Mouse (Mus musculus) MEL (cell line): ENCODE measurements around the gene Thap8. TPM values are rescaled to one million over a fixed set of nuclear protein-coding genes. Genes with fewer than 3 reads are reported as not detected.

Experiments
- DNase-seq: peaks from one replicate; pipeline ENCODE4 v3.0.0; 2011; ENCODE audit warnings: low read depth, low spot score
- H3K27ac ChIP-seq: 2 replicates; pipeline ENCODE4 v1.5.1; 2012; ENCODE audit warnings: low read depth, mild to moderate bottlenecking, control low read depth, low read length, moderate library complexity; ENCODE audit not compliant: control insufficient read depth
- H3K27me3 ChIP-seq, 2 experiments: fragments of 150-350 bp in 1 of 2; sonication (generic) in 1 of 2; 2 replicates each; pipeline ENCODE4 v1.6.1; 2012; ENCODE audit warnings: low read length in 2 of 2, mild to moderate bottlenecking in 2 of 2, improper control_type of control experiment in 1 of 2, moderate library complexity in 1 of 2; ENCODE audit not compliant: insufficient read depth in 2 of 2, control insufficient read depth in 1 of 2
- H3K36me3 ChIP-seq, 2 experiments: 2 replicates each; pipeline ENCODE4 v1.6.1; 2012 to 2014; ENCODE audit warnings: low read length in 2 of 2, improper control_type of control experiment in 1 of 2, inconsistent platforms in 1 of 2, mild to moderate bottlenecking in 1 of 2; ENCODE audit not compliant: insufficient read depth in 2 of 2, control insufficient read depth in 1 of 2
- H3K4me1 ChIP-seq, 2 experiments: fragments of 150-350 bp in 1 of 2; sonication (generic) in 1 of 2; 2 replicates each; pipeline ENCODE4 v1.6.1; 2012; ENCODE audit warnings: low read length in 2 of 2, improper control_type of control experiment in 1 of 2, mild to moderate bottlenecking in 1 of 2; ENCODE audit not compliant: insufficient read depth in 2 of 2, control insufficient read depth in 1 of 2
- H3K4me3 ChIP-seq, 2 experiments: fragments of 150-350 bp in 1 of 2; sonication (generic) in 1 of 2; 2 replicates each; pipeline ENCODE4 v1.5.1; 2012; ENCODE audit warnings: low read depth in 2 of 2, low read length in 2 of 2, mild to moderate bottlenecking in 2 of 2, moderate library complexity in 2 of 2, control low read depth in 1 of 2, improper control_type of control experiment in 1 of 2; ENCODE audit not compliant: control insufficient read depth in 1 of 2, insufficient read depth in 1 of 2
- H3K79me2 ChIP-seq: 2 replicates; pipeline ENCODE4 v1.6.1; 2012; ENCODE audit warnings: mild to moderate bottlenecking, low read length, moderate library complexity; ENCODE audit not compliant: control insufficient read depth, poor library complexity, insufficient read depth
- H3K9ac ChIP-seq: 2 replicates; pipeline ENCODE4 v1.6.1; 2012; ENCODE audit warnings: low read depth, mild to moderate bottlenecking, control low read depth, low read length, moderate library complexity; ENCODE audit not compliant: control insufficient read depth, poor library complexity, severe bottlenecking
- H3K9me3 ChIP-seq: fragments of 150-350 bp; sonication (generic); replicated peaks from 2 replicates; pipeline ENCODE4 v1.6.1; 2012; ENCODE audit warnings: mild to moderate bottlenecking, low read length, improper control_type of control experiment, moderate library complexity; ENCODE audit not compliant: insufficient read depth
- BHLHE40 ChIP-seq: IDR thresholded peaks from 2 replicates; pipeline ENCODE4 v1.6.1; 2012; ENCODE audit warnings: low read depth, mild to moderate bottlenecking, inconsistent platforms, low read length, improper control_type of control experiment, borderline replicate concordance
- CHD1 ChIP-seq: IDR thresholded peaks from 2 replicates; pipeline ENCODE4 v1.6.1; 2012; ENCODE audit warnings: low read depth, mild to moderate bottlenecking, inconsistent platforms, low read length, improper control_type of control experiment
- CTCF ChIP-seq, 3 experiments: IDR thresholded peaks in 2 of 3; conservative IDR thresholded peaks in 1 of 3; 2 replicates each; pipeline ENCODE4 v1.5.1; 2011 to 2012; ENCODE audit warnings: low read length in 3 of 3, low read depth in 2 of 3, mild to moderate bottlenecking in 2 of 3, improper control_type of control experiment in 1 of 3, inconsistent platforms in 1 of 3, mixed read lengths in 1 of 3, moderate library complexity in 1 of 3; ENCODE audit not compliant: control insufficient read depth in 1 of 3, insufficient read depth in 1 of 3, poor library complexity in 1 of 3, severe bottlenecking in 1 of 3
- ELF1 ChIP-seq: IDR thresholded peaks from 2 replicates; pipeline ENCODE4 v1.6.1; 2014; ENCODE audit warnings: low read depth, mild to moderate bottlenecking, inconsistent platforms, low read length, improper control_type of control experiment, moderate library complexity
- EP300 ChIP-seq, 2 experiments: IDR thresholded peaks; 2 replicates each; pipeline ENCODE4 v1.6.1; 2011; ENCODE audit warnings: improper control_type of control experiment in 2 of 2, low read length in 2 of 2, low read depth in 1 of 2, mild to moderate bottlenecking in 1 of 2
- ETS1 ChIP-seq: IDR thresholded peaks from 2 replicates; pipeline ENCODE4 v1.6.1; 2012; ENCODE audit warnings: low read depth, mild to moderate bottlenecking, inconsistent platforms, low read length, improper control_type of control experiment, moderate library complexity
- GABPA ChIP-seq: IDR thresholded peaks from 2 replicates; pipeline ENCODE4 v1.6.1; 2012; ENCODE audit warnings: low read depth, mild to moderate bottlenecking, inconsistent platforms, low read length, improper control_type of control experiment, moderate library complexity
- HCFC1 ChIP-seq: IDR thresholded peaks from 2 replicates; pipeline ENCODE4 v1.6.1; 2012; ENCODE audit warnings: low read depth, mild to moderate bottlenecking, inconsistent platforms, low read length, improper control_type of control experiment, moderate library complexity
- JUND ChIP-seq: IDR thresholded peaks from 2 replicates; pipeline ENCODE4 v1.6.1; 2011; ENCODE audit warnings: low read depth, mild to moderate bottlenecking, improper control_type of control experiment, low read length
- POLR2AphosphoS2 ChIP-seq: IDR thresholded peaks from 2 replicates; pipeline ENCODE4 v1.6.1; 2011; ENCODE audit warnings: low read length, improper control_type of control experiment
- RAD21 ChIP-seq: IDR thresholded peaks from 2 replicates; pipeline ENCODE4 v1.6.1; 2011; ENCODE audit warnings: mild to moderate bottlenecking, low read depth, low read length, improper control_type of control experiment
- SIN3A ChIP-seq: IDR thresholded peaks from 2 replicates; pipeline ENCODE4 v1.6.1; 2012; ENCODE audit warnings: low read length, improper control_type of control experiment, inconsistent platforms
- TAL1 ChIP-seq: IDR thresholded peaks from 2 replicates; pipeline ENCODE4 v1.6.1; 2012; ENCODE audit warnings: mild to moderate bottlenecking, inconsistent platforms, low read length, moderate library complexity, mixed read lengths
- USF1 ChIP-seq: IDR thresholded peaks from 2 replicates; pipeline ENCODE4 v1.6.1; 2014; ENCODE audit warnings: low read depth, mild to moderate bottlenecking, inconsistent platforms, low read length, improper control_type of control experiment, moderate library complexity
- ZC3H11A ChIP-seq: IDR thresholded peaks from 2 replicates; pipeline ENCODE4 v1.6.1; 2012; ENCODE audit warnings: low read depth, mild to moderate bottlenecking, inconsistent platforms, low read length, improper control_type of control experiment
- ZKSCAN1 ChIP-seq: IDR thresholded peaks from 2 replicates; pipeline ENCODE4 v1.6.1; 2012; ENCODE audit warnings: low read depth, mild to moderate bottlenecking, inconsistent platforms, low read length, improper control_type of control experiment, moderate library complexity
- ZMIZ1 ChIP-seq: IDR thresholded peaks from 2 replicates; pipeline ENCODE4 v1.6.1; 2012; ENCODE audit warnings: low read depth, mild to moderate bottlenecking, inconsistent platforms, low read length, improper control_type of control experiment, moderate library complexity
- ZNF384 ChIP-seq: IDR thresholded peaks from 2 replicates; pipeline ENCODE4 v1.6.1; 2012; ENCODE audit warnings: low read depth, mild to moderate bottlenecking, inconsistent platforms, low read length, improper control_type of control experiment
- polyA plus RNA-seq, 2 experiments: library from polyadenylated mRNA; stranded (reverse) in 1 of 2; unstranded in 1 of 2; fragments of >175 nt in 1 of 2; fragments of >200 nt in 1 of 2; gene quantifications; 2 replicates each; pipeline versions ENCODE4 v1.2.1 to v1.2.4; 2012; ENCODE audit warnings: low replicate concordance in 2 of 2, low read depth in 1 of 2; ENCODE audit not compliant: insufficient read length in 2 of 2, insufficient read depth in 1 of 2, missing spikeins in 1 of 2
- total RNA-seq: library from RNA; depleted of rRNA; stranded (reverse); fragments of 300-350 nt; gene quantifications from 2 replicates; pipeline ENCODE4 v1.2.3, GENCODE M21; 2012

Thap8 gene
- total and polyA plus RNA-seq, 3 experiments: 0.46 to 0.73 TPM; not detected in 1

DNA sequence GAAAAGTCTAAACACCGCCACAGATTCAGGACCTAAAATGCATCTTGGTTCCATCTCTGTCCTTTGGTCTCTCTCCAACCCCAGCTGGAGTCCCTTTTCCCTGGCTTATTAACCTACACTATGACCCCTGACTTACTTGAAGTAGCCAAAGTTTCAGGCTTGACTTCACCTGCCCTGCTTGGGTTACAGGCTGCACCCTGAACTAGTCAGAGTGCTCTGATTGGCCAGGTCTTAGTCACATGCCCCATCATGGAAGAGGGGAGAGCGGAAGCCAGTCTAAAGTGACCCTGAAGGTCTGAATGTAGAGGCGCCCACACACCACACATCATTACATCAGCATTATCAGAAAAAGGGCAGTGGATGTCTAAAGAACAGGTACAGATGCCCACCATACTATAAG lies 38.2 kb downstream of the Thap8 start:
- 0 out of 2 replicates have a peak, but pooled peaks have one; percentile 19 for TF ChIP-seq USF1
- TF ChIP-seq CHD1: no peak
- Histone ChIP-seq H3K27ac (no peak overlapping the region), H3K27me3 (no peaks in the 10 kb centered on the region), H3K36me3 (peaks cover 0 to 6% of the 10 kb centered on the region in 2 experiments; a peak in 2 of 4 replicates), H3K79me2 (peaks cover 7% of the 10 kb centered on the region; the same call in 1 of the 2 replicates), H3K4me3 (no peak overlapping the region), H3K9ac (no peak overlapping the region), H3K4me1 (peaks cover 0 to 7% of the 10 kb centered on the region in 2 experiments; a peak in 2 of 4 replicates), H3K9me3 (no peaks in the 10 kb centered on the region)
- no peak for DNase-seq

DNA sequence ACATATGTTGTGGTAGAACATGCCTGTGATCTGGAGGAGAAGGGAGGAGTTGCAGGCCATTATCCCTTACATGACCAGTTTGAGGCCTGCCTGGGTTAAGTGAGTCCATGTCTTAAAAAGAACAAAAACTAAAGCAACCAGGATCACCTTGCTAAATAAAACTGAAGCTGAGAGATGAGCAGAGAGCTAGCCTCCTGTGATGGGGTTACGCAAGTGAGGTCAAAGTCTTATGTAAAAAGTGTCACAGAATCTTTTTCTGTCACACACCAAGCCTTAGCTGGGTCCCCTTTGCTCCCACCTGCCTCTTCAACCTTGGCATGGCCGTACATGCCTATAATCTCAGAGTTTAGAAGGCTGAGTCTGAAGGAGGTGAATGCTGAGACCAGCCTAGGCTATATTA lies 41.1 kb downstream of the Thap8 start:
- H3K4me1 ChIP-seq: peaks cover 0 to 7% of the 10 kb centered on the region in 2 experiments; a peak in 2 of 4 replicates
- no peak for TF ChIP-seq TAL1
- no peak for TF ChIP-seq ETS1
- no peak for TF ChIP-seq EP300 (IDR thresholded peaks at IDR 0.05; ENCODE audit: low read depth in 1 of 2, low read length in 2 of 2)
- TF ChIP-seq ZNF384: no peak
- TF ChIP-seq ELF1: no peak
- no peak for TF ChIP-seq ZMIZ1
- TF ChIP-seq HCFC1: no peak
- TF ChIP-seq SIN3A: no peak
- no peak for TF ChIP-seq CTCF (IDR thresholded peaks at IDR 0.05 in 2 of 3, conservative IDR thresholded peaks at IDR 0.05 in 1 of 3; ENCODE audit: control insufficient read depth in 1 of 3, insufficient read depth in 1 of 3, low read depth in 2 of 3, low read length in 3 of 3, poor library complexity in 1 of 3, severe bottlenecking in 1 of 3)
- TF ChIP-seq POLR2AphosphoS2: no peak
- TF ChIP-seq ZC3H11A: no peak
- TF ChIP-seq ZKSCAN1: no peak
- no peak for TF ChIP-seq BHLHE40
- TF ChIP-seq JUND: no peak
- no peak for TF ChIP-seq RAD21
- TF ChIP-seq GABPA: no peak
- peaks cover 0 to 10% of the 10 kb centered on the region in 2 experiments; a peak in 2 of 4 replicates for H3K36me3 ChIP-seq
- H3K27ac ChIP-seq: no peak overlapping the region
- peaks cover 7% of the 10 kb centered on the region; the same call in 1 of the 2 replicates for H3K79me2 ChIP-seq
- DNase-seq: no peak
- peak overlapping the region; percentile 89; the same call in 1 of the 2 replicates for H3K9ac ChIP-seq
- peak overlapping the region in 1 of 2 experiments; percentile 78; a peak in 2 of 4 replicates for H3K4me3 ChIP-seq
- H3K27me3 ChIP-seq: no peaks in the 10 kb centered on the region
- H3K9me3 ChIP-seq: no peaks in the 10 kb centered on the region
